Mouse (Mus musculus) duodenum, adult 2 months (tissue): ENCODE results near the gene Fgf12. TPM values are rescaled to one million over a fixed set of nuclear protein-coding genes. Genes with fewer than 3 reads are reported as not detected.

Source experiments
- polyA plus RNA-seq: library from polyadenylated mRNA; depleted of rRNA; stranded (reverse); fragments of >200 nt; gene quantifications from 2 replicates; pipeline ENCODE4 v1.2.3, GENCODE M21; 2012; ENCODE audit warnings: low replicate concordance; rRNA removed

Gene Fgf12
- polyA plus RNA-seq: 0.06 TPM in 1 of 2 replicates, not detected in the other

DNA sequence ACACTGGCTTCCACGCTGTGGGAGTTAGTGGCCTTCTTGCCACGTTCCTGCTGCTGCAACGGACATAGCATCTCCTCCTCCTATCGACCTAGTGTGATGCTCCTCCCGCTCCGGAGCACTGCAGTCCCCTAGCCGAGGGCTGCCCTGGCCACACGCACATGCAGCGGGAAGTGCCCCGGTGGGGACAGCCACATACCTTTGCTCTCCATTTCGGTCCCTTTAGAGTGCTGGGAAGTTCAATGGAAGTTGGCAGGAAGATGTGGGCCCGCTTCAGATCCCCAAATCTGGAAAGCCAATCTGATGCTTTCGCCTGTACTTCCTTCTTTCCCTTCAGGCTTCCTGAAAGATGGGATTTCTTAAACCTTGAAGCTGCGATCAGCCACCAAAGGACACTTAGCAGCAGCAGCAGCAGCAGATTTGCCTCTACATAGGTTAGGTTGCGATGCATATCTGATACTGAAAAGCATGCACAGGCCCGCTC, at the start of gene Fgf12:
Gene Fgf12 (minus strand): TSS at position 431 of the 481 bp plus-strand sequence.

Other genes with a start within 250 kb of the Fgf12 start
- 8.5 and 14.7 TPM in 2 replicates for gene Mb21d2, start 176.6 kb upstream of the Fgf12 start, polyA plus RNA-seq